Comparison of ENCODE assay signal across 14 mouse cellular contexts in the genomic region with DNA sequence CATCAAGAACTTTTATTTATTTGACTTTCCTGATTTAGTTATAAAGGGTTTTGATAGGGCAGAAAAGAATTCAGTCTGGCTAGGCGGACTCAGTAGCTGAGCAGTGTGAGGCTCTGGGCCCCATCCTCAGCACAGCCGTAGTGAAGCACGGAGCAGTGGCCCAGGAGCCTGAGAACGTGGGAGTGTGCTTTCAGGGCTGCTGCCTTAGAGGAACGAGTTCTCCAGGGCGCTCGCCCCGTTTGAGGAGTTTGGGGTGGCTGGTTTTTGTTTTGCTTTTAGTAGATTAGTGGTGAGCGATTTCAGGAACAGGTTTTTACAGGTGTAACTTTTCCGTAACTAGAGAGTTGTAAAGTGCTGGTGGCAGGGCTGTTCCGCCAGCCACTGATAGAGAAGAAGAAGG. TPM values are rescaled to one million over a fixed set of nuclear protein-coding genes. Genes with fewer than 3 reads are reported as not detected.
DNase-seq lines count a peak whose midpoint lies in the region; ATAC-seq and TF ChIP-seq lines count a peak whose summit lies in the region.
"Had no signal": no experiment of that assay in that cellular context is flagged by ENCODE, and none has a peak within 500 bp of the region (broad histone marks: within the 10 kb centered on the region; RNA-seq: fewer than 3 reads in every experiment).

No protein-coding gene starts in this region.

- H3K27ac ChIP-seq in kidney, adult 2 months (ENCODE audit: insufficient read depth, low read depth, low read length): peak overlapping the region; percentile 52; the same call in 1 of the 2 replicates
- 0 out of 2 replicates have a peak overlapping the region, but pooled peaks have one; percentile 24 for H3K27ac ChIP-seq in embryonic facial prominence, embryonic 10.5 days (replicated peaks)
- peak overlapping the region; percentile 94 for H3K27ac ChIP-seq in liver, embryonic 13.5 days

- intact Hi-C loops in left cerebral cortex, postnatal 10 days (cut with DNase I): no loop called here

- H3K4me2 ChIP-seq in liver, embryonic 13.5 days: peak overlapping the region; percentile 47
- H3K4me2 ChIP-seq: lung, embryonic 14.5 days had no signal

- no peak for TF ChIP-seq CTCF in kidney, adult 2 months (conservative IDR thresholded peaks at IDR 0.05; ENCODE audit: insufficient read depth, insufficient read length, low read depth, low read length)

- H3K4me3 ChIP-seq in erythroblast, embryonic 14.5 days (replicated peaks): peak overlapping the region; percentile 27
- H3K4me3 ChIP-seq in kidney, adult 2 months (ENCODE audit: insufficient read depth, low read depth, low read length): no peak overlapping the region
- no peak overlapping the region for H3K4me3 ChIP-seq in embryonic facial prominence, embryonic 10.5 days
- no peak overlapping the region for H3K4me3 ChIP-seq in liver, embryonic 13.5 days (replicated peaks)
- H3K4me3 ChIP-seq: heart, embryonic 10.5 days had no signal

- no peaks in the 10 kb centered on the region for H3K27me3 ChIP-seq in erythroblast, embryonic 14.5 days (ENCODE audit: control insufficient read depth)
- H3K27me3 ChIP-seq in kidney, adult 2 months (replicated peaks; ENCODE audit: control insufficient read depth, insufficient read depth, low read length): no peaks in the 10 kb centered on the region
- no peaks in the 10 kb centered on the region for H3K27me3 ChIP-seq in embryonic facial prominence, embryonic 10.5 days (replicated peaks; ENCODE audit: low read depth, poor library complexity, severe bottlenecking)
- no peaks in the 10 kb centered on the region for H3K27me3 ChIP-seq in liver, embryonic 13.5 days
- H3K27me3 ChIP-seq: megakaryocyte, embryonic 14.5 days had no signal

- H3K36me3 ChIP-seq in erythroblast, embryonic 14.5 days (ENCODE audit: control insufficient read depth): peaks cover 50% of the 10 kb centered on the region
- no peaks in the 10 kb centered on the region for H3K36me3 ChIP-seq in kidney, adult 2 months (ENCODE audit: control insufficient read depth, insufficient read depth, low read length)
- H3K36me3 ChIP-seq in embryonic facial prominence, embryonic 10.5 days (replicated peaks): 0 out of 2 replicates have a peak, but pooled peaks cover 3% of the 10 kb centered on the region
- H3K36me3 ChIP-seq in liver, embryonic 13.5 days: peaks cover 8% of the 10 kb centered on the region
- H3K36me3 ChIP-seq: heart, embryonic 10.5 days had no signal

- H3K4me1 ChIP-seq in erythroblast, embryonic 14.5 days (ENCODE audit: control insufficient read depth): peaks cover 100% of the 10 kb centered on the region
- peaks cover 20% of the 10 kb centered on the region for H3K4me1 ChIP-seq in kidney, adult 2 months (ENCODE audit: control insufficient read depth, insufficient read depth, low read length)
- peaks cover 92% of the 10 kb centered on the region for H3K4me1 ChIP-seq in embryonic facial prominence, embryonic 10.5 days
- peaks cover 98% of the 10 kb centered on the region for H3K4me1 ChIP-seq in liver, embryonic 13.5 days (replicated peaks)

- ATAC-seq in erythroblast, adult 5-6 weeks (replicated peaks; ENCODE audit: low FRiP score, poor library complexity, severe bottlenecking): no peak
- ATAC-seq in liver, embryonic 13.5 days (ENCODE audit: low read depth): no peak
- ATAC-seq: intestine, postnatal 0 days had no signal

- peak overlapping the region; percentile 44 for H3K9ac ChIP-seq in liver, embryonic 13.5 days
- H3K9ac ChIP-seq: lung, embryonic 14.5 days had no signal

- 56% methylated on average over 11 of the region's 11 CpGs for WGBS in kidney, adult 2 months
- WGBS in embryonic facial prominence, embryonic 10.5 days: 70% methylated on average over 11 of the region's 11 CpGs
- 63% methylated on average over 11 of the region's 11 CpGs for WGBS in liver, embryonic 13.5 days (ENCODE audit: insufficient replicate concordance)

- TF ChIP-seq POLR2A in kidney, adult 2 months (IDR thresholded peaks at IDR 0.05; ENCODE audit: low read depth, low read length): no peak

- peaks cover 3% of the 10 kb centered on the region for H3K9me3 ChIP-seq in erythroblast, embryonic 14.5 days (ENCODE audit: control insufficient read depth, low read length)
- peaks cover under 1% of the 10 kb centered on the region; the same call in 1 of the 2 replicates for H3K9me3 ChIP-seq in embryonic facial prominence, embryonic 10.5 days
- H3K9me3 ChIP-seq in liver, embryonic 13.5 days (replicated peaks): no peaks in the 10 kb centered on the region
- H3K9me3 ChIP-seq: heart, embryonic 10.5 days had no signal

- peak; percentile 27 for DNase-seq in kidney, adult 2 months
- DNase-seq in kidney, postnatal 36 days: no peak
- no peak for DNase-seq in embryonic facial prominence, embryonic 10.5 days (ENCODE audit: low spot score)
- DNase-seq in liver, embryonic 13.5 days: no peak
- no peak for DNase-seq in cerebellum, postnatal 25 days
- DNase-seq in left cerebral cortex, postnatal 10 days (ENCODE audit: extremely low spot score in 1 of 2, low spot score in 2 of 2): no peak
- DNase-seq: adrenal gland, adult 8-10 months; lung, embryonic 14.5 days; thymus, adult 2 months had no signal

RNA-seq across cellular contexts. Expression of gene Cyth3, which starts 13.1 kb away (rescaled TPM):
- polyA plus RNA-seq in erythroblast, embryonic 14.5 days (2012): 2.5 and 3.2 TPM in 2 replicates
- total RNA-seq in erythroblast, adult 5-6 weeks (2015; ENCODE audit: low replicate concordance): 105 and 106 TPM in 2 replicates
- 145 and 205 TPM in 2 replicates for total RNA-seq in erythroblast, adult 5-6 weeks (2017; ENCODE audit: low replicate concordance)
- 22.8 and 25.0 TPM in 2 replicates for polyA plus RNA-seq in kidney, adult 2 months (2012; rRNA removed)
- 40.4 and 48.1 TPM in 2 replicates for polyA plus RNA-seq in embryonic facial prominence, embryonic 10.5 days (2016; fragmentation: Nextera tagmentation; extraction: Ambion mirVana)
- 35.0 and 42.2 TPM in 2 replicates for polyA plus RNA-seq in liver, embryonic 13.5 days (2015; fragmentation: Nextera tagmentation; extraction: Ambion mirVana)
- total RNA-seq in left cerebral cortex, postnatal 10 days (2021): 10 to 100 TPM; 67.7 to 71.2 TPM

Comparison
In these comparisons a context has a peak if more than half of its experiments do, and no peak if none do; other contexts are left out.
1. H3K27ac ChIP-seq: peak in every context shown above with its lines; median percentile 94 in liver, embryonic 13.5 days; 52 in kidney, adult 2 months; 24 in embryonic facial prominence, embryonic 10.5 days.